Mouse (Mus musculus): Measurements from ENCODE around the gene Nell1. TPM values are rescaled to one million over a fixed set of nuclear protein-coding genes. Genes with fewer than 3 reads are reported as not detected.
A peak's percentile ranks its signal among the peaks of the same experiment; 100 is the strongest.

Nell1 gene
- polyA plus RNA-seq, 1 experiment, result 0.52 TPM

DNA sequence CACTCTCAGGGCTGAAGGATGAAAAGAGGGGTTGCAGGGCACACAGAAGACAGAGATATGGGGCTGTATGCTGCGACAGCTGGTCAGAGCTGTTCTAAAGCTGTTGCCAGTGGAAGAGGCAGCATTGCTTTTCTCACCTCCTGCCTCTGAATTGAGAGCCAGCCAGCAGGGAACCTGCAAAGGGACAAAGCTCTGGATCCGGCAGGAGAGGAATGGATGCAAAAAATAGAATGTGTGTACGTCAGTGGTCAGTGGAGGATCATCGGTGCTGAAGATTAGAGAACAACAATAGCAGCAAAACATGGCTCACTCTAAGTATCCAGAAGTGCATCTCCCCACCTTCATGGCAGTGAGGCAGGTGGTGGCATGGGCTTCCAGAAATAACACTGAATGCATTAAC lies 507.3 kb downstream of the Nell1 start:
- H3K27me3 ChIP-seq (ENCODE audit: control insufficient read depth, insufficient read depth, low read length, poor library complexity, severe bottlenecking), result no peaks in the 10 kb centered on the region
- H3K36me3 ChIP-seq (ENCODE audit: control insufficient read depth, insufficient read depth, low read length, poor library complexity, severe bottlenecking), result no peaks in the 10 kb centered on the region
- TF ChIP-seq CTCF (IDR thresholded peaks at IDR 0.05; ENCODE audit: low read depth, low read length) (no peak), POLR2A (IDR thresholded peaks at IDR 0.05; ENCODE audit: insufficient read depth, low read length) (no peak), EP300 (IDR thresholded peaks at IDR 0.05; ENCODE audit: insufficient read depth, low read depth, low read length) (no peak)
- H3K4me1 ChIP-seq (ENCODE audit: control insufficient read depth, insufficient read depth, low read length), result no peaks in the 10 kb centered on the region
- H3K27ac ChIP-seq (ENCODE audit: insufficient read depth, low read length), result no peak overlapping the region
- H3K9me3 ChIP-seq (replicated peaks; ENCODE audit: control insufficient read depth, insufficient read depth, low read length, poor library complexity, severe bottlenecking), result no peaks in the 10 kb centered on the region
- no peak overlapping the region for H3K9ac ChIP-seq (ENCODE audit: low read depth, poor library complexity, severe bottlenecking)
- no peak overlapping the region for H3K4me3 ChIP-seq (ENCODE audit: low read depth, low read length)

DNA sequence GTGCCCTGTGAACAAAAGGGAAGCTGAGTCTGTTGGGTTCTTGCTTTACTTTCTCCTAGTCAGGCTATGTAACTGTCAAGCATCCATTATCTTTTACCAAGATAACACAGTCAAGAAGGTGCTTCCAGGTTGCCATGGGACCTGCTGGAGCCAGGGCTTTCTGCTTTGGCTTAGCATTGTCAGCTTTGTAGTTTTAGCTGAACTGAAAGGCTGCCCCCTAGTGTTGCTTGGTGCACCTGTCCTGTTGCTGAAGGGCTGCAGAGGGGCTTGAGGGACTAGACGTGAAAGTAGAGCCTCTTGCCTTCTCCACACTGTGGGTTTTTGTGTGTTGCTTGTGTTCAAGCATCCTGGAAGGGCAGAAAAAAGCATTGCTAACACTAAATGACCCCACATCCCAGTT lies 510.6 kb downstream of the Nell1 start:
- H3K9me3 ChIP-seq (replicated peaks; ENCODE audit: control insufficient read depth, insufficient read depth, low read length, poor library complexity, severe bottlenecking), result no peaks in the 10 kb centered on the region

DNA sequence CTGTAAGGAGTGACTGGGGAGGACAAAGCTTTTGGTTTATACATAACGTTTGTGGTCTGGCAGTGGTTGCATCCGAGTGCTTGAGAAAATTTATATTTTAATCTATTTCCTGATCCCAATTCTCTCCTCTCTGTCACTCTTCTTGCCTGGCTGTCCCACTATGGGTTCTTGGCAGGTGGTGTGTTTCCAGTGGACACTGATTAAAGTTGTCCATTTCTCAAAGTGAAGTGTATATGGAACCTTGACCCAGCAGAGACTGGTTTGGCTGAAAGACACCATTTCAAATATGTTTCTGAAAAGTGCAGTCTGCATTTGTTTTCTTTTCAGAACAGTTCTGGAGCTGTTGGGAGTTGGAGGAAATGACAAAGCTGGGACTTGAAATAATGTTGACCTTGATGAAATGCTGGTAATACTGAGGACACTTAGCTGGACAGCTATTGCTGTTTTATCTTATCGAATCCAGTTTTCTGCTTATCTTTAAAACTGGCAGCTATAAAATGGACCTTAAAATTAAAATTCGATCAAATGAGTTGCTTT lies 512.3 kb downstream of the Nell1 start:
- Histone ChIP-seq H3K9me3 (replicated peaks; ENCODE audit: control insufficient read depth, insufficient read depth, low read length, poor library complexity, severe bottlenecking) (no peaks in the 10 kb centered on the region), H3K9ac (ENCODE audit: low read depth, poor library complexity, severe bottlenecking) (no peak overlapping the region), H3K27me3 (ENCODE audit: control insufficient read depth, insufficient read depth, low read length, poor library complexity, severe bottlenecking) (no peaks in the 10 kb centered on the region), H3K4me1 (ENCODE audit: control insufficient read depth, insufficient read depth, low read length) (no peaks in the 10 kb centered on the region), H3K4me3 (ENCODE audit: low read depth, low read length) (no peak overlapping the region), H3K27ac (ENCODE audit: insufficient read depth, low read length) (no peak overlapping the region), H3K36me3 (ENCODE audit: control insufficient read depth, insufficient read depth, low read length, poor library complexity, severe bottlenecking) (no peaks in the 10 kb centered on the region)
- no peak for TF ChIP-seq CTCF (IDR thresholded peaks at IDR 0.05; ENCODE audit: low read depth, low read length)
- TF ChIP-seq EP300 (IDR thresholded peaks at IDR 0.05; ENCODE audit: insufficient read depth, low read depth, low read length), result no peak
- TF ChIP-seq POLR2A (IDR thresholded peaks at IDR 0.05; ENCODE audit: insufficient read depth, low read length), result no peak

More for the DNA sequence above, 510.6 kb downstream of the Nell1 start:
- Histone ChIP-seq H3K36me3 (ENCODE audit: control insufficient read depth, insufficient read depth, low read length, poor library complexity, severe bottlenecking) (no peaks in the 10 kb centered on the region), H3K9ac (ENCODE audit: low read depth, poor library complexity, severe bottlenecking) (no peak overlapping the region), H3K4me1 (ENCODE audit: control insufficient read depth, insufficient read depth, low read length) (no peaks in the 10 kb centered on the region), H3K27me3 (ENCODE audit: control insufficient read depth, insufficient read depth, low read length, poor library complexity, severe bottlenecking) (no peaks in the 10 kb centered on the region), H3K27ac (ENCODE audit: insufficient read depth, low read length) (no peak overlapping the region), H3K4me3 (ENCODE audit: low read depth, low read length) (no peak overlapping the region)
- peak; percentile 60 for TF ChIP-seq CTCF (IDR thresholded peaks at IDR 0.05; ENCODE audit: low read depth, low read length)
- TF ChIP-seq POLR2A (IDR thresholded peaks at IDR 0.05; ENCODE audit: insufficient read depth, low read length), result no peak
- no peak for TF ChIP-seq EP300 (IDR thresholded peaks at IDR 0.05; ENCODE audit: insufficient read depth, low read depth, low read length)

DNA sequence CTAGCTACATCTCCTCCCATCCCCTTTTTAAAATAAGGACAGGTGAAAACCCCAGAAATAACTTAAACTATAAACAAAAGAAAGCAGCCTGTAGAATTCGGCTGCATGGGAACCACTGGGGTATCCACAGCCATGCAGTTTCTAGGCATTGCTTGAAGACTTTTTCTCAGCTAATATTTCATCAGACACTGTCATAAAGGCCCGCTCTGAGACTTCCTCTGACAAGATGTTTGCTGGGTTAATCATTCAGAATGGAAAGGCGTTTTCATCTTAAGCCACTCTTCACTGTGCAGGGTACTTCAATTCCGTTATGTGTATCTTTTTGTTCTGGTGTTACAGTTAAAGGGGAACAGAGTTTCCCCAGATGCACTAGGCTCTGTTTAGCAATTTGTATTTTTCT lies 526.9 kb downstream of the Nell1 start:
- Histone ChIP-seq H3K27me3 (ENCODE audit: control insufficient read depth, insufficient read depth, low read length, poor library complexity, severe bottlenecking) (no peaks in the 10 kb centered on the region), H3K4me3 (ENCODE audit: low read depth, low read length) (no peak overlapping the region), H3K9me3 (replicated peaks; ENCODE audit: control insufficient read depth, insufficient read depth, low read length, poor library complexity, severe bottlenecking) (no peaks in the 10 kb centered on the region), H3K9ac (ENCODE audit: low read depth, poor library complexity, severe bottlenecking) (no peak overlapping the region), H3K36me3 (ENCODE audit: control insufficient read depth, insufficient read depth, low read length, poor library complexity, severe bottlenecking) (no peaks in the 10 kb centered on the region), H3K27ac (ENCODE audit: insufficient read depth, low read length) (no peak overlapping the region), H3K4me1 (ENCODE audit: control insufficient read depth, insufficient read depth, low read length) (no peaks in the 10 kb centered on the region)
- no peak for TF ChIP-seq EP300 (IDR thresholded peaks at IDR 0.05; ENCODE audit: insufficient read depth, low read depth, low read length)

DNA sequence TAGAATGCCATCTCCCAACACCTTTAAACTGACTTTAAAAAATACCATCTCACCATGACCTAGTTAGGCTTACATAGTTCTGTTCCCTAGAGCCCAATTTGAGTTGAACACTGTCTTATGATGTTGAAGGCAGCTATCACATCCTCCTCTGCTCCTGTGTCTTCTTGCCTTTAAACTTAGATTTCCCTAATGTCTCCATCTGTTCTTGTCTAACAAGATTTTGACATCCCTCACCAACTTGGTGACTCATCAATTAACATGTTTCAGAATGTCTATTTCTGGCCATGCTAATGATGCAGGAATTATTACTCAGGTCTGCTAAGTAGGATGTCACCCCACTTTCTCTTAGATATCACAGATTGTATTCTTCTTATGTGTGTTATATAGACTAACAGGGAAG lies 532.4 kb downstream of the Nell1 start:
- no peaks in the 10 kb centered on the region for H3K36me3 ChIP-seq (ENCODE audit: control insufficient read depth, insufficient read depth, low read length, poor library complexity, severe bottlenecking)
- TF ChIP-seq POLR2A (IDR thresholded peaks at IDR 0.05; ENCODE audit: insufficient read depth, low read length) (no peak), EP300 (IDR thresholded peaks at IDR 0.05; ENCODE audit: insufficient read depth, low read depth, low read length) (no peak), CTCF (IDR thresholded peaks at IDR 0.05; ENCODE audit: low read depth, low read length) (no peak)
- no peak overlapping the region for H3K27ac ChIP-seq (ENCODE audit: insufficient read depth, low read length)
- no peaks in the 10 kb centered on the region for H3K4me1 ChIP-seq (ENCODE audit: control insufficient read depth, insufficient read depth, low read length)
- no peak overlapping the region for H3K9ac ChIP-seq (ENCODE audit: low read depth, poor library complexity, severe bottlenecking)
- no peaks in the 10 kb centered on the region for H3K27me3 ChIP-seq (ENCODE audit: control insufficient read depth, insufficient read depth, low read length, poor library complexity, severe bottlenecking)
- H3K9me3 ChIP-seq (replicated peaks; ENCODE audit: control insufficient read depth, insufficient read depth, low read length, poor library complexity, severe bottlenecking), result no peaks in the 10 kb centered on the region
- H3K4me3 ChIP-seq (ENCODE audit: low read depth, low read length), result no peak overlapping the region

DNA sequence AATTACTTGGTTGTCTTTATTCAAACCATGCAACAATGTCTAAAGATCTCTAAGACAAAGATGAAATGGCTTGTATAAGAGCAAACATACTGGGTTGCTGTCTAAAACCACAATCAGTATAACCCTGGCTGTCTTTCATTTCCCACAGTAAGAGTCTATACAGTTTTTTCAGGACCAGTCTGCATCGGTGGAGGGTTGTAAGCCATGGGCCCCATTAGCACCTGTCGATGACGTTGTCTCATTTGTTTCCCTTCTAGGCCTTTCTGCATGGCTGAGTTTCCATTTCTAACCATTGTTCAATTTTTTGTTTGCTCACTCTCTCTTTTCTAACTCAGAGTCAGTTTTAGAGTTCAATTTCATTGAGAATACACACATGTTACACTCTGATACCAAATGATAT lies 540.2 kb downstream of the Nell1 start:
- TF ChIP-seq CTCF (IDR thresholded peaks at IDR 0.05; ENCODE audit: low read depth, low read length), result no peak
- TF ChIP-seq EP300 (IDR thresholded peaks at IDR 0.05; ENCODE audit: insufficient read depth, low read depth, low read length), result no peak
- no peak for TF ChIP-seq POLR2A (IDR thresholded peaks at IDR 0.05; ENCODE audit: insufficient read depth, low read length)

More for the DNA sequence above, 540.2 kb downstream of the Nell1 start:
- Histone ChIP-seq H3K27me3 (ENCODE audit: control insufficient read depth, insufficient read depth, low read length, poor library complexity, severe bottlenecking) (no peaks in the 10 kb centered on the region), H3K4me1 (ENCODE audit: control insufficient read depth, insufficient read depth, low read length) (no peaks in the 10 kb centered on the region), H3K36me3 (ENCODE audit: control insufficient read depth, insufficient read depth, low read length, poor library complexity, severe bottlenecking) (no peaks in the 10 kb centered on the region), H3K9ac (ENCODE audit: low read depth, poor library complexity, severe bottlenecking) (no peak overlapping the region), H3K27ac (ENCODE audit: insufficient read depth, low read length) (no peak overlapping the region), H3K9me3 (replicated peaks; ENCODE audit: control insufficient read depth, insufficient read depth, low read length, poor library complexity, severe bottlenecking) (no peaks in the 10 kb centered on the region), H3K4me3 (ENCODE audit: low read depth, low read length) (no peak overlapping the region)
